Mouse (Mus musculus) lung, embryonic 14.5 days (tissue): ENCODE results near the gene Gm21974. TPM values are rescaled to one million over a fixed set of nuclear protein-coding genes. Genes with fewer than 3 reads are reported as not detected.
"Not testable (repeated sequence)": the region's sequence is repeated elsewhere in the genome, so short reads cannot be mapped to it uniquely, and the experiment has no call there.

Experiments used
- ATAC-seq: fragments of 200-750 bp; cut with Nextera tagmentation; 2 replicates; pipeline ENCODE4 v1.8.0; 2017; ENCODE audit warnings: mild to moderate bottlenecking, moderate TSS enrichment, moderate library complexity; ENCODE audit not compliant: insufficient read depth
- DNase-seq: peaks from one replicate; pipeline ENCODE4 v3.0.0-alpha.2; 2015
- H3K27ac ChIP-seq: fragments of 300-500 bp; sonication (generic); 2 replicates; pipeline ENCODE4 v1.5.1; 2014; ENCODE audit warnings: low read depth, mild to moderate bottlenecking, moderate library complexity
- H3K27me3 ChIP-seq: fragments of 300-500 bp; sonication (generic); 2 replicates; pipeline ENCODE4 v1.6.1; 2014; ENCODE audit warnings: low read length, control low read depth; ENCODE audit not compliant: insufficient read depth
- H3K36me3 ChIP-seq: fragments of 300-500 bp; sonication (generic); 2 replicates; pipeline ENCODE4 v1.6.1; 2014; ENCODE audit warnings: control low read depth; ENCODE audit not compliant: insufficient read depth
- H3K4me1 ChIP-seq: fragments of 300-500 bp; sonication (generic); 2 replicates; pipeline ENCODE4 v1.6.1; 2014; ENCODE audit warnings: antibody characterized with exemption, control low read depth; ENCODE audit not compliant: insufficient read depth
- H3K4me2 ChIP-seq: fragments of 300-500 bp; sonication (generic); 2 replicates; pipeline ENCODE4 v1.6.1; 2014; ENCODE audit warnings: mild to moderate bottlenecking
- H3K4me3 ChIP-seq: fragments of 300-500 bp; sonication (generic); 2 replicates; pipeline ENCODE4 v1.5.1; 2014; ENCODE audit warnings: low read depth, low read length
- H3K9ac ChIP-seq: fragments of 300-500 bp; sonication (generic); 2 replicates; pipeline ENCODE4 v1.6.1; 2014
- H3K9me3 ChIP-seq: fragments of 300-500 bp; sonication (generic); 2 replicates; pipeline ENCODE4 v1.6.1; 2016; ENCODE audit warnings: low read depth, low read length, control low read depth
- CTCF ChIP-seq: IDR thresholded peaks from 2 replicates; pipeline ENCODE4 v1.5.1; 2016; ENCODE audit warnings: antibody characterized with exemption, low read depth
- WGBS: fragments of 180-500 bp; shearing (Covaris S2); extraction: QIAGEN DNeasy Blood & Tissue Kit; methylation state at CpG from one replicate; pipeline ENCODE4 v1.1.7; 2014; 5-methylcytosine and 5-hydroxymethylcytosine counted together
- polyA plus RNA-seq: library from polyadenylated mRNA; unstranded; fragments of >200 nt; fragmentation: Nextera tagmentation; extraction: Ambion mirVana; gene quantifications from 2 replicates; pipeline ENCODE4 v1.2.1, GENCODE M21; 2014

Gene Gm21974
- polyA plus RNA-seq, 1 experiment from 2014 or later = not detected

DNA sequence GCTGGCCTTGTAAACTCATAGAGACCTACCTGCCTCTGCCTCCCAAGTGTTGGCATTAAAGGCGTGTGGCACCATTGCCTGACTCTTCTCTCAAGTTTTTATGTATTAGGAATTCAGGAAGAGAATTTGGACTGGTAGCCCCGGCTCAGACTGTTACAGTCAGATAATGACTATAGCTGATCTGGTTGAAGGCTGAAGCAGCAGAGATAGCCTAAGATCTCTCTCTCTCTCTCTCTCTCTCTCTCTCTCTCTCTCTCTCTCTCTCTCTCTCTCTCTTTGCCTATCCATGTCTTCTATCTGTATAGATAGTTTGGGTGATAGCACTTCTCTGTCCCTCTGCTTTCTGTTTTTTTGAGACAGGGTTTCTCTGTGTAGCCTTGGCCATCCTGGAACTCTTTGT, 6.5 kb upstream of the Gm21974 start:
- DNase-seq (no peak), ATAC-seq (no peak)
- TF ChIP-seq CTCF = no peak
- H3K4me3 ChIP-seq = no peak overlapping the region
- H3K9me3 ChIP-seq = no peaks in the 10 kb centered on the region
- peaks cover 17% of the 10 kb centered on the region for H3K36me3 ChIP-seq
- no peak overlapping the region for H3K4me2 ChIP-seq
- no peak overlapping the region for H3K27ac ChIP-seq
- no peaks in the 10 kb centered on the region for H3K4me1 ChIP-seq
- H3K9ac ChIP-seq = no peak overlapping the region
- 70% methylated on average over 2 of the region's 2 CpGs for WGBS
- no peaks in the 10 kb centered on the region for H3K27me3 ChIP-seq

DNA sequence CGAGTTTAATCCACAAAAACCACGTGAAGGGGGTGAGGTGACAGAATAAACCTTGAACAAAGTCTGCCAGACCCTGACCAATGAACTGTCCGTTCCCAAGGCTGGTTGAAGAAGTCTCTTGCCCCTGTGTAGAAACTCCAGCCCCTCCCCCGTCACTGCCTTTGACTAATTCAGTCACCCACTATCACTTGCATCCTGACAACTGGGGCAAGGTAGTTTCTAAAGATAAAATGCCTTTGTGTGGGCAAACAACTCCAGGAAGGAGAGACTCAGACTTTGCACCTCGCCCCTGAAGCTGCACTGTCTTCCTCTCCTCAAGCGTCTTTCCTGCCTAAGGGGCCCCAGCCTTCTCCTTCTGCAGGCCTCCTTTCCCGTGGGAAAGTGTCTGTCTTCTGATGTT, 4.7 kb upstream of the Gm21974 start:
- no peaks in the 10 kb centered on the region for H3K9me3 ChIP-seq
- H3K27ac ChIP-seq = no peak overlapping the region
- H3K27me3 ChIP-seq = no peaks in the 10 kb centered on the region
- H3K9ac ChIP-seq = no peak overlapping the region
- no peaks in the 10 kb centered on the region for H3K4me1 ChIP-seq
- no peak for TF ChIP-seq CTCF
- DNase-seq (no peak), ATAC-seq (no peak)
- no peak overlapping the region for H3K4me2 ChIP-seq
- WGBS = 31% methylated on average over 7 of the region's 7 CpGs
- no peak overlapping the region for H3K4me3 ChIP-seq
- no peaks in the 10 kb centered on the region for H3K36me3 ChIP-seq

DNA sequence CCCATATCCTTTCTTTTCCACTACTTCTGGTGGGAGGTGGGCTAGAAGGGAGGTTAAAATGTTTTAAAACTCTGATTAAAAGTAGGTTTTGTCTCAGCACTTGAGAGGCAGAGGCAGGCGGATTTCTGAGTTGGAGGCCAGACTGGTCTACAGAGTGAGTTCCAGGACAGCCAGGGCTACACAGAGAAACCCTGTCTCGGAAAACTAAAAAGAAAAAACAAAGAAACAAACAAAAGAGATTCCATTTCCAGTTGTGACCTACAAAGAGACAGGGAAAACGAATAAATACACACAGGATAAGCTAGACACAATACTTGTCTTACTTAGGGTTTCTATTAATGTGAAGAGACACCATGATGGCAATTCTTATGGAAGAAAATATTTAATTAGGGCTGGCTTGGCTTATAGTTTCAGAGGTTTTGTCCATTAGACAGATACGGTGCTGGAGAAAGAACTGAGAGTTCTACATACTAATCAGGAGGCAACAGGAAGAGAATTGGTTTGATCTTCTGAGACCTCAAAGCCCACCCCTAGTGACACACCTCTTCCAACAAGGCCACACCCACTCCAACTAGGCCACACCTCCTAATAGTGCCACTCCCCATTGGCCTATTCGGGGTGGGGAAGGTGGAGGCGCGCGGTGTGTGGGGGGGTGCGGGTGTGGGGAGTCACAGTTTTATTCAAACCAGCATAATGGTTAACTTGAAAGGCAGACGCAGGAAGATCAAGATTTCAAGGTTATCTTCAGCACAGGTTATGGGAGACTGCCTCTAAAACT, 3.1 kb upstream of the Gm21974 start:
- H3K4me3 ChIP-seq = no peak overlapping the region
- 32% methylated on average over 10 of the region's 10 CpGs for WGBS
- no peaks in the 10 kb centered on the region for H3K27me3 ChIP-seq
- no peak for ATAC-seq
- no peak overlapping the region for H3K4me2 ChIP-seq
- H3K9ac ChIP-seq = no peak overlapping the region
- H3K4me1 ChIP-seq = peaks cover 8% of the 10 kb centered on the region
- DNase-seq = no peak
- no peak for TF ChIP-seq CTCF
- no peaks in the 10 kb centered on the region for H3K9me3 ChIP-seq
- no peak overlapping the region for H3K27ac ChIP-seq
- H3K36me3 ChIP-seq = peaks cover 5% of the 10 kb centered on the region; the same call in 1 of the 2 replicates

DNA sequence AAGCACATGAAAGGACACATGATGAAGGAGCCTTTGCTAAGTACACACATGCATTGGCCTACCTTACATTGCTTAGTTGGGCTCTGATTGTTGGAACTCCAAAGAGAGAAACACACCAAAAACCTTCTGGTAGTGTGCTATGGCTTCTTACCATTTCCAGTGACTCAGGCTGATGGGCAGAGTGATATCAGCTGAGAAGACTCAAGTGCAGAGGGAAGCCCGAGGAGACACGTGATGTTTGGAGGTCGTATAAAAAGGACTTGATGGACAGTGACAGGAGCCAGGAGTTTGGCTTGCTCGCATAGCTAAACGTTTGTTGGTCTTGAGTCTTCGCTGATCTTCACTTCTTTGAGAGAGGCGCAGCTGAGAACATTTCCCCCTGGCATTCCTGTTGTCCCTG, 2.3 kb upstream of the Gm21974 start:
- ATAC-seq (no peak), DNase-seq (no peak)
- no peaks in the 10 kb centered on the region for H3K27me3 ChIP-seq
- no peak for TF ChIP-seq CTCF
- peaks cover 8% of the 10 kb centered on the region for H3K4me1 ChIP-seq
- no peak overlapping the region for H3K4me3 ChIP-seq
- 83% methylated on average over 7 of the region's 7 CpGs for WGBS
- H3K4me2 ChIP-seq = no peak overlapping the region
- H3K36me3 ChIP-seq = peaks cover 13% of the 10 kb centered on the region; the same call in 1 of the 2 replicates
- H3K27ac ChIP-seq = no peak overlapping the region
- H3K9me3 ChIP-seq = no peaks in the 10 kb centered on the region
- H3K9ac ChIP-seq = no peak overlapping the region

DNA sequence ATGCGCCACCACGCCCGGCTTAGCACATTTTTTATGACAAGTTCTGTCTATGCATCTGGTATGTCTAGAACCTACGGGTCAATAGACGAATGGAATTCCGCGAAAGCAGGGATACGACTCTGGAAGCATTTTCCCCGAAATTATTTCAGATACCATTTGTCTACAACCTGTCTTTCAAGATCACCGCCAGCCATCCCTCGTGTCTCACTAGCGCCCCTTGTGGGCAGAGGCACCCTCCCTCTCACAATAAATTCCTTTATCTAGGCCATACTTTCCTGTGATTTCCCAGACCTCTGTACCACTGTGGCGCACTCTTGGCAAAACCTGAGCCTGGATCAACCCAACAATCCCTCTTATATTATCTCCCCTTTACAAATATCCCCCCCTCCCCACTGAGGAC, 1.1 kb upstream of the Gm21974 start:
- no peak for ATAC-seq
- peaks cover 20% of the 10 kb centered on the region; the same call in 1 of the 2 replicates for H3K36me3 ChIP-seq
- H3K9ac ChIP-seq = no peak overlapping the region
- peak; percentile 62 for DNase-seq
- no peak overlapping the region for H3K4me3 ChIP-seq
- H3K9me3 ChIP-seq = no peaks in the 10 kb centered on the region
- 54% methylated on average over 13 of the region's 13 CpGs for WGBS
- TF ChIP-seq CTCF = peak; percentile 69
- H3K27me3 ChIP-seq = no peaks in the 10 kb centered on the region
- no peak overlapping the region for H3K27ac ChIP-seq
- H3K4me1 ChIP-seq = peaks cover 8% of the 10 kb centered on the region
- H3K4me2 ChIP-seq = no peak overlapping the region

DNA sequence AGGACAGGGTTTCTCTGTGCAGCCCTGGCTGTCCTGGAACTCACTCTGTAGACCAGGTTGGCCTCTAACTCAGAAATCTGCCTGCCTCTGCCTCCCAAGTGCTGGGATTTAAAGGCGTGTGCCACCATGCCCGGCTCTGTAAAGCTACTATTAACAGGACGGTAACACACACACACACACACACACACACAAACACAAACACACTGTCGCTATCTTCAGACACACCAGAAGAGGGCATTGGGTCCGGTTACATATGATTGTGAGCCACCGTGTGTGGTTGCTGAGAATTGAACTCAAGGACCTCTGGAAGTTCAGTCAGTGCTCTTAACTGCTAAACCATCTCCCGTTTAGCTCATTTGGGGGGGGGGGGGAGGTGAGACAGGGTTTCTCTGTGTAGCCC, 637 bp upstream of the Gm21974 start:
- H3K4me2 ChIP-seq = peak overlapping the region; percentile 88
- peaks cover 21% of the 10 kb centered on the region; the same call in 1 of the 2 replicates for H3K36me3 ChIP-seq
- not testable (repeated sequence) for H3K9ac ChIP-seq, ATAC-seq, H3K27me3 ChIP-seq, H3K9me3 ChIP-seq, DNase-seq, H3K4me1 ChIP-seq
- H3K27ac ChIP-seq = 0 out of 2 replicates have a peak overlapping the region, but pooled peaks have one; percentile 33
- peak overlapping the region; percentile 67; the same call in 1 of the 2 replicates for H3K4me3 ChIP-seq
- WGBS = 71% methylated on average over 7 of the region's 7 CpGs

DNA sequence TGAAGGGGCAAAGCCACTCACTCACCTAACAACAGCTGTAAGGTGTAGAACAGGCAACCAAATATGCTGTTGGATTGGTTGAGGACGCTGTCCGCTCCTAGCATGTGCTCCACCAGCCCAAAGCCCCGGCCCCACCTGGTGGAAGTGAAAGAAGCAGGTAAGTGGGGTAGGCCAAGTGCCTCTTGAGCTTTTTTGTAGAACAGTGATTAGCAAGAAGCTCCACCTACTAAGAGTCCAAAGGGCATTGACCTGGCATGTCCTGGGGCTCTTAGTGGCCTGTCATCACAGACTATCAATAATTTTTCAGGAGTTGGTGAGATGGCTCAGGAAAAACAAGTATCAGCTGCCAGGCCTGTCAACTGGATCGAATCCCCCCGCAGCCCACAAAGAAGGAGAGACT, 774 bp downstream of the Gm21974 start:
- Histone ChIP-seq H3K27me3 (no peaks in the 10 kb centered on the region), H3K4me2 (peak overlapping the region; percentile 88), H3K27ac (no peak overlapping the region; the same call in 1 of the 2 replicates), H3K36me3 (peaks cover 28% of the 10 kb centered on the region; the same call in 1 of the 2 replicates), H3K9ac (peak overlapping the region; percentile 70), H3K4me1 (peaks cover 8% of the 10 kb centered on the region), H3K9me3 (no peaks in the 10 kb centered on the region), H3K4me3 (peak overlapping the region; percentile 67)
- WGBS = 56% methylated on average over 5 of the region's 5 CpGs
- DNase-seq = no peak
- ATAC-seq = no peak
- TF ChIP-seq CTCF = no peak
